21 mouse cellular contexts compared by ENCODE assay signal in the genomic region with DNA sequence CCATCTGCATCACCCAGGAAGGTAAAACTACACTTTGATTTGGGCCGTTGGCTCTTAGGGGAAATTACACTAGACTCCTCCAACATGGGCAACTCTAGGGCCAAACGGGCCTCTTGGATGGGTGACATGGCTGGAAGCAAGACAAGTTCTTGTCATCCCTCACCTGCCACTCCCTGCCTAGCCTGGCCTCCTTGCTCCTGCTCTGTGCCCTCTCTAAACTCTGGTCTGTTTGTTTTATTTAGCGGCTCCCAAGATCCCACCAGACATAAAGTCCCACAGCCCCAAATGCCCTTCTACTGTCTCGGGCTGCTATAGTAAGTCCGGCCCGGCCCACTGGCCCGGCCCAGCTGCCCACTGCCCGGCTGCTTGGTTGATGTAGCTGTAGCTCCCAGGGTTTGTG. TPM values are rescaled to one million over a fixed set of nuclear protein-coding genes. Genes with fewer than 3 reads are reported as not detected.
DNase-seq lines count a peak whose midpoint lies in the region; ATAC-seq and TF ChIP-seq lines count a peak whose summit lies in the region.
"Had no signal": no experiment of that assay in that cellular context is flagged by ENCODE, and none has a peak within 500 bp of the region (broad histone marks: within the 10 kb centered on the region; RNA-seq: fewer than 3 reads in every experiment).

No protein-coding gene starts in this region.

- H3K4me3 ChIP-seq in testis, adult 2 months (ENCODE audit: control insufficient read depth, low read depth, low read length), result peak overlapping the region; percentile 98
- H3K4me3 ChIP-seq in liver, embryonic 15.5 days (replicated peaks), result no peak overlapping the region
- H3K4me3 ChIP-seq: embryonic facial prominence, embryonic 15.5 days; erythroblast, embryonic 14.5 days; forebrain, embryonic 10.5 days; heart, embryonic 10.5 days; heart, embryonic 15.5 days; hindbrain, embryonic 15.5 days had no signal

- 0 out of 2 replicates have a peak, but pooled peaks have one; percentile 17 for TF ChIP-seq POLR2A in testis, adult 2 months (IDR thresholded peaks at IDR 0.05; ENCODE audit: control insufficient read depth, low read depth, low read length)

- no peak overlapping the region for H3K9ac ChIP-seq in liver, embryonic 15.5 days
- H3K9ac ChIP-seq: embryonic facial prominence, embryonic 15.5 days; heart, embryonic 15.5 days; hindbrain, embryonic 15.5 days had no signal

- DNase-seq in cerebellum, adult 9-11 months, result peak; percentile 42
- no peak for DNase-seq in cerebellum, postnatal 4 days (ENCODE audit: low spot score in 2 of 2)
- DNase-seq in layer of hippocampus, adult 11-12 months (ENCODE audit: low spot score), result peak; percentile 11
- DNase-seq in layer of hippocampus, adult 9-11 months, result no peak
- DNase-seq in testis, postnatal 10 days (ENCODE audit: low spot score), result no peak
- no peak for DNase-seq in left cerebral cortex, adult 18-20 months (ENCODE audit: low spot score in 2 of 2)
- DNase-seq: adrenal gland, adult 2 months; adrenal gland, postnatal 25 days; cerebellum, adult 8-10 months; cerebellum, postnatal 25 days; gastrocnemius, postnatal 36 days; heart, postnatal 36 days had no signal

- peaks cover 8% of the 10 kb centered on the region for H3K4me1 ChIP-seq in testis, adult 2 months (ENCODE audit: control insufficient read depth, insufficient read depth, low read length)
- H3K4me1 ChIP-seq in liver, embryonic 15.5 days (replicated peaks), result peaks cover 70% of the 10 kb centered on the region

- H3K4me2 ChIP-seq in liver, embryonic 15.5 days, result peak overlapping the region; percentile 9
- H3K4me2 ChIP-seq: embryonic facial prominence, embryonic 15.5 days; heart, embryonic 15.5 days; hindbrain, embryonic 15.5 days had no signal

- no peak overlapping the region for H3K27ac ChIP-seq in testis, adult 2 months (ENCODE audit: control insufficient read depth, insufficient read depth, low read depth, low read length)
- H3K27ac ChIP-seq in liver, embryonic 15.5 days (replicated peaks), result no peak overlapping the region
- H3K27ac ChIP-seq: embryonic facial prominence, embryonic 15.5 days; forebrain, embryonic 10.5 days; heart, embryonic 10.5 days; heart, embryonic 15.5 days; hindbrain, embryonic 15.5 days had no signal

- ATAC-seq in liver, embryonic 15.5 days (ENCODE audit: insufficient read depth), result no peak
- ATAC-seq: forebrain, embryonic 14.5 days had no signal

- no peaks in the 10 kb centered on the region for H3K9me3 ChIP-seq in liver, embryonic 15.5 days (replicated peaks)
- H3K9me3 ChIP-seq: embryonic facial prominence, embryonic 15.5 days; forebrain, embryonic 10.5 days; heart, embryonic 10.5 days; heart, embryonic 15.5 days; hindbrain, embryonic 15.5 days had no signal

- H3K36me3 ChIP-seq in testis, adult 2 months (ENCODE audit: control insufficient read depth, insufficient read depth, low read length), result peaks cover 4% of the 10 kb centered on the region
- H3K36me3 ChIP-seq in liver, embryonic 15.5 days (replicated peaks), result peaks cover 59% of the 10 kb centered on the region

- H3K27me3 ChIP-seq in testis, adult 2 months (ENCODE audit: control insufficient read depth, insufficient read depth, low read length), result no peaks in the 10 kb centered on the region
- no peaks in the 10 kb centered on the region for H3K27me3 ChIP-seq in liver, embryonic 15.5 days
- H3K27me3 ChIP-seq: embryonic facial prominence, embryonic 15.5 days; heart, embryonic 15.5 days; hindbrain, embryonic 15.5 days had no signal

- TF ChIP-seq CTCF in testis, adult 2 months (IDR thresholded peaks at IDR 0.05; ENCODE audit: control insufficient read depth, insufficient read depth, insufficient replicate concordance, low read depth, low read length), result no peak

- 86% methylated on average over 8 of the region's 8 CpGs for WGBS in liver, embryonic 15.5 days (ENCODE audit: insufficient replicate concordance)

RNA-seq across cellular contexts. Expression of a gene that starts 3.6 kb away (rescaled TPM):
- polyA plus RNA-seq in testis, adult 2 months (2012; rRNA removed), result 347 and 402 TPM in 2 replicates
- 25.6 and 26.2 TPM in 2 replicates for polyA plus RNA-seq in liver, embryonic 15.5 days (2015; fragmentation: Nextera tagmentation; extraction: Ambion mirVana)
- 10 to 100 TPM; 53.8 to 70.6 TPM for total RNA-seq in left cerebral cortex, adult 18-20 months (2021)

RNA-seq across cellular contexts. Expression of a gene that starts 3.6 kb away (rescaled TPM):
- polyA plus RNA-seq in testis, adult 2 months (2012; rRNA removed), result 172 and 183 TPM in 2 replicates
- 91.3 and 93.7 TPM in 2 replicates for polyA plus RNA-seq in liver, embryonic 15.5 days (2015; fragmentation: Nextera tagmentation; extraction: Ambion mirVana)
- 10 to 100 TPM; 46.7 to 47.7 TPM for total RNA-seq in left cerebral cortex, adult 18-20 months (2021)

RNA-seq across cellular contexts. Expression of a gene that starts 6.0 kb away (rescaled TPM):
- polyA plus RNA-seq in testis, adult 2 months (2012; rRNA removed), result 184 and 185 TPM in 2 replicates
- polyA plus RNA-seq in liver, embryonic 15.5 days (2015; fragmentation: Nextera tagmentation; extraction: Ambion mirVana), result 29.2 and 34.2 TPM in 2 replicates
- total RNA-seq in left cerebral cortex, adult 18-20 months (2021), result 100 to 1,000 TPM in 1 of 2 experiments, 10 to 100 TPM in 1; 85.1 to 102 TPM

RNA-seq across cellular contexts. Expression of a gene that starts 14.9 kb away (rescaled TPM):
- polyA plus RNA-seq in testis, adult 2 months (2012; rRNA removed), result 13.4 and 13.5 TPM in 2 replicates
- polyA plus RNA-seq in liver, embryonic 15.5 days (2015; fragmentation: Nextera tagmentation; extraction: Ambion mirVana), result 11.4 and 12.1 TPM in 2 replicates
- total RNA-seq in left cerebral cortex, adult 18-20 months (2021), result 100 to 1,000 TPM in 1 of 2 experiments, 10 to 100 TPM in 1; 96.3 to 126 TPM

RNA-seq across cellular contexts. Expression of a gene that starts 33.8 kb away (rescaled TPM):
- 5.4 and 5.5 TPM in 2 replicates for polyA plus RNA-seq in testis, adult 2 months (2012; rRNA removed)
- polyA plus RNA-seq in liver, embryonic 15.5 days (2015; fragmentation: Nextera tagmentation; extraction: Ambion mirVana), result 0.36 and 0.41 TPM in 2 replicates
- 10 to 100 TPM; 91.8 to 92.3 TPM for total RNA-seq in left cerebral cortex, adult 18-20 months (2021)

Comparison
In these comparisons a context has a peak if more than half of its experiments do, and no peak if none do; other contexts are left out.
1. DNase-seq: peak in cerebellum, adult 9-11 months (single experiment) and layer of hippocampus, adult 11-12 months (single experiment); none in cerebellum, postnatal 4 days (0 of 2), layer of hippocampus, adult 9-11 months (single experiment), testis, postnatal 10 days (single experiment) and left cerebral cortex, adult 18-20 months (0 of 2).
2. RNA of a gene that starts 3.6 kb away (polyA plus RNA-seq): 347 to 402 TPM in testis, adult 2 months; 25.6 to 26.2 TPM in liver, embryonic 15.5 days; every median in the first group is over 10 times any median in the second.